Mouse (Mus musculus) MN1 (cell line): ENCODE data around the gene Myo18b.
A peak's percentile ranks its signal among the peaks of the same experiment; 100 is the strongest.

Source experiments
- DNase-seq: peaks from one replicate; pipeline ENCODE4 v3.0.0-alpha.2; 2016; ENCODE audit warnings: low spot score

The Myo18b gene

DNA sequence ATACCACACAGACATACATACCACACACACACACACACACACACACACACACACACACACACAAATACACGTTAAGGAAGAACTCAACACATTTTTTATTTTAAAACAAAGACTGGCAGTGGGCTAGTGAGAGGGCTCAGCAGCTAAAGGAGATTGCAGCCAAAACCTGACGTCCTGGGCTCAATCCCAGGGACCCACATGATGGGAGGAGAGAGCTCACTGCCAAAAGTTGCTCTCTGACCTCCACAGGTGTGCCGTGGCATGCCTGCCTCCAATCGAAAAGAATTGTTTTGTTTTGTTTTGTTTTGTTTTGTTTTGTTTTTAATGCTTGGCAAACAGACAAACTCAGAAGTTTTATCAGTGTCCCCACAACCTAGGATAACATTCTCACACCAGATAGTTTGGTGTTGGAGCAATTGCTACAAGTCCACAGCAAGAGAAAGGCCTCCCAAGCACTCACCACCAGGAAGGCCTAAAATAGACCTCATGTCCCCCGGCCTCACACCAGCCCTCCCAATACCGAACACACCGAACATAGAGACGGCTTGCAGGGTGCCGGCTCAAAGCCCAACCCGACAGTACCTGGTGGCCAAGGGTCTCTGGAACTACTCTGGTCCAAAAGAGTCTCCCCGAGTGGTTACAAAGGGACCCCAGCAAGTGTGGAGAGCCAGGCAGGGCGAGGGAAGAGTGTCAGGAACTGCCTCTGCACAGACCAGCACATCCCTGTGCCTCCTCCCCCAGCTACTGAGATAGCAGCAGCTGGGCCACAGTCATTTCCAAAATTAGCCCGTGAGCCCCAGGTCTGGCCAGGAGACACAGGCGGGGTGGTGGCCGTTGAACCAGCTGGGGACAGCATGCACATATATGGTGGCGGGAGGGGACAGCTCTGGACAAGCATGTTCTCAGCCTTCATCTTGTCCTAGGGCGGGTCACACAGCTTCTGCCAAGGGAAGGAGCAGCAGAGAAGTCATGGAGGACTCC is at the start of gene Myo18b:
Gene Myo18b, minus strand, starts transcription at position 689 of the 981 bp plus-strand sequence.
- DNase-seq: no peak

DNA sequence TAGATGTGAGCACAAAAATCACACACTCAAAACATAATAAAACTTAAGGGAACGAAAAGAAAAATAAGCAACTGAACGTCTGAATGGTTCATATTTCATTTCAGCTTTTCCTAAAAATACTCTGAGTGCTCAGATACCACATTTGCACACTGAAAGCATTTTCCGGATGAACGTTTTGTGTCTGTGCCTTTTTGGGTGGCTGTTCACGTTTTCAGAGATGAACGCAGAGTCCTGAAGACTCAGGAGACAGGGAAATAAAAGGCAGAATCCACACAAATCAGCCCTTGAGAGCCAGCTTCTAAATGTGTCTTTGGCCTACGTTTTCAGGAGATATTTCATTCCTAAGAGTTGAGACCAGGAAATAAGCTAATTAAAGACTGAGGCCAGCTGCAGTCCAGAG is 49.8 kb upstream of the Myo18b start:
- DNase-seq: no peak

DNA sequence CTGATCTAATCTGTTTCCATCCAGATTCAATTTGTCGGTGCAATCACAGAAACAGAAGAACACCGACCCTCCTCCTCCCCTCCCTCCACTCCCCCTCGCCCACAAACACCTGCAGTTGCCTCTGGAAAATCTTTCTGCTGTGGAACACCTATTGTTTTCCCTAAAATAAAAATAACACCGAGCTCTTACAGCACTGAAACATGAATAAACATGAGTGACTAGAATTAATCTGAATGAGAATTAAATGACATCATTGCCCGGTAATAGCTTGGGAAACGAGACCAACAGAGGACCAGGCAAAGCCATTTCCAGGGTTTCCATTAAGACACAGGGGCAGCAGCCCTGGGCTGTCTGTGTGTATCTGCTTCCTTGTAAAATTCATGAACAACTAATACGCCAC is 46.1 kb upstream of the Myo18b start:
- peak; percentile 75 for DNase-seq

DNA sequence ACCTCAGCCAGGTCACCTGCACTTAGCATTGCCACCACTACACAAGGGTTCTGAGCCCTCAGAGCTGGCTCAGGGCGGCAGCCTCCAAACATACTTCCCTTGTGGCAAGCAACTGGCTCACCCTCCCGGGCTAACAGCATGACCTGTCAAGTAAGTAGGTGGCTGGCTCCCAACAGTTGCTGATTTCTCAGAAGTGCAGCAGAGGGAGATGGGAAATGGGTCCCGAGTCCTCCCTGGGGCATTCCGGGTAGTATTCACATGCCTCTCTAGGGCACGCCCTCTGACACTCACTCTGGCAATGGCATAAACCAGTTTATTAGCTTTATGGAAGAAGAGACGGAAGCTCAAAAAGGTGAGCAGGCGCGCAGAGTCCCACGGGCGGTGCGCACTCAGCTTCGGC is 44.8 kb upstream of the Myo18b start:
- DNase-seq: no peak

- peak; percentile 89 for DNase-seq
Observed at GRCm38 (mm10) chr5:112936632-112937031, 40.5 kb upstream of the Myo18b start.

DNA sequence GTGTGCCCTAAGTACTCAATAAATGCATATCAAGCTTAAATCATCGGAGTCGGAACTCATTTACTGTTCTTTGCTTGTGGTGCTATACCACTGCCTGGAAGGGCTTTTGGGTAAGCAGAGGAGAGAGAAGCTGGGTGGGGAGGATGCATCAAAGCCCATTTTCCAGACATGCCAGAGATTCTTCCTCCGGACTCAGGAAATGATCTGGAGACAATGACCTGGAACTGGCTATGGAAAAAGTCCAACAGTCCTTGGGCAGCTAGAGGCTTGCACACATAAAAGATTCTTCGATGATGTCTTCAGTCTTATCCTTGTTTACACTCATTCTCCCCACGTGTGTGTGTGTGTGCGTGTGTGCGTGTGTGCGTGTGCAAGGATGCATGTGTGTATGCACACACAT is 39.3 kb upstream of the Myo18b start:
- DNase-seq: no peak

- peak; percentile 57 for DNase-seq
Observed at GRCm38 (mm10) chr5:112932878-112933567, 36.9 kb upstream of the Myo18b start.

GRCm38 (mm10) chr5:112931901-112932300 is 35.7 kb upstream of the Myo18b start:
- no peak for DNase-seq

DNA sequence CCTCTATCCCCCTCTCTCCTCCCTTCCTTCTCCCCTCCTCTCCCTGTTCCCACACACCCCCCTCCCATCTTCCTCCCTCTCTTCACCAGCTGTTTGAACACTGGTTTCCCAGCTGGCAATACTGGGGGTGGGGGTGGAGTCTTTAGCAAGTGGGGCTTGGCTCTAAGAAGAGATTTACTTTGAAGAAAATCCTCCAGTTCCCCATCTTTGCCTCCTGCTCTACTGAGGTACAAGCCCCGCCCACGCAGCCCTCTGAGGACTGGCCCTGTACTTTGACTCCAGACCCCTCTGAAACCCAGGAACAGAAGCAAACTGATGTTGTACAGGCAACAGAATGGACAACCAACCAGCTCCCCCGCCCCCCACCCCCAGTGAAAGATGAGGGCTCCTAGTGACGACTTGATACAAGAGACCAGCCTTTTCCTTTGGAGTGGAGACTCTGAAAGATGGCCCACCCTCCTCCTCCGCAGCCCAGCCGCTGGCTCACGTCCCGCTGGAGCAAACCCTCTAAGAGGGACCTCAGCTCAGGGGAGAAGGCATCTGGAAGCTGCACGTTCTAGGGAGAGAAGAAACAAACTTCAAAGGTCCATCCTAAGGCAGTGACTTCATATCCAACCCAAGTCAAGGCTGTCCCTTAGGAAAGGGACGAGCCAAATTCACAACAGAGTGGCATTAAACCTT is 32.2 kb upstream of the Myo18b start:
- DNase-seq: peak; percentile 40

- no peak for DNase-seq
Observed at GRCm38 (mm10) chr5:112925422-112925821, 29.3 kb upstream of the Myo18b start.

- DNase-seq: no peak
Observed at GRCm38 (mm10) chr5:112924806-112925205, 28.6 kb upstream of the Myo18b start.

DNA sequence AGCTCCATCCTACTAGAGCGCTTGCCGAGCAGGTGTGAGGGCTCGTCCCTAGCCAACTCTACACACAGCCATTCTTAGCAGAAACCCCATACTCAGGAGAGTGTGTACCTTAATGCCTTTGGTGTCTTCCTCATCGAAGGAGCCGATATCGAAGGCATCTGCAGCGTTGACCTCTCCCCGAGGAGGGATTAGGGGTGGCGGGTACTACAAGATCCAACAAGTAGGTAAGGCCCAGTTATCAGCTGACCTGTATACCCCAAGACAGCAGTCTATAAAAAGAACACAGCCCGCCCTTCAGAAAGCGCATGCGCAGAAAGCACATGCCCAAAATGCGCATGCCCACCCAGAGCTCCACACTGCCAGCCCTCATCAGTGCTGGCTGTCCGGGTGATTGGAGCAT is 27.7 kb upstream of the Myo18b start:
- DNase-seq: no peak

- no peak for DNase-seq
Observed at GRCm38 (mm10) chr5:112921914-112922313, 25.8 kb upstream of the Myo18b start.

- no peak for DNase-seq
Observed at GRCm38 (mm10) chr5:112910381-112910780, 14.2 kb upstream of the Myo18b start.

- no peak for DNase-seq
Observed at GRCm38 (mm10) chr5:112908169-112908614, 12.0 kb upstream of the Myo18b start.

- no peak for DNase-seq
Observed at GRCm38 (mm10) chr5:112907504-112907903, 11.3 kb upstream of the Myo18b start.

GRCm38 (mm10) chr5:112893462-112894060 is 2.6 kb downstream of the Myo18b start:
- no peak for DNase-seq

GRCm38 (mm10) chr5:112892411-112892810 is 3.8 kb downstream of the Myo18b start:
- no peak for DNase-seq

- DNase-seq: no peak
Observed at GRCm38 (mm10) chr5:112888651-112889050, 7.5 kb downstream of the Myo18b start.

DNA sequence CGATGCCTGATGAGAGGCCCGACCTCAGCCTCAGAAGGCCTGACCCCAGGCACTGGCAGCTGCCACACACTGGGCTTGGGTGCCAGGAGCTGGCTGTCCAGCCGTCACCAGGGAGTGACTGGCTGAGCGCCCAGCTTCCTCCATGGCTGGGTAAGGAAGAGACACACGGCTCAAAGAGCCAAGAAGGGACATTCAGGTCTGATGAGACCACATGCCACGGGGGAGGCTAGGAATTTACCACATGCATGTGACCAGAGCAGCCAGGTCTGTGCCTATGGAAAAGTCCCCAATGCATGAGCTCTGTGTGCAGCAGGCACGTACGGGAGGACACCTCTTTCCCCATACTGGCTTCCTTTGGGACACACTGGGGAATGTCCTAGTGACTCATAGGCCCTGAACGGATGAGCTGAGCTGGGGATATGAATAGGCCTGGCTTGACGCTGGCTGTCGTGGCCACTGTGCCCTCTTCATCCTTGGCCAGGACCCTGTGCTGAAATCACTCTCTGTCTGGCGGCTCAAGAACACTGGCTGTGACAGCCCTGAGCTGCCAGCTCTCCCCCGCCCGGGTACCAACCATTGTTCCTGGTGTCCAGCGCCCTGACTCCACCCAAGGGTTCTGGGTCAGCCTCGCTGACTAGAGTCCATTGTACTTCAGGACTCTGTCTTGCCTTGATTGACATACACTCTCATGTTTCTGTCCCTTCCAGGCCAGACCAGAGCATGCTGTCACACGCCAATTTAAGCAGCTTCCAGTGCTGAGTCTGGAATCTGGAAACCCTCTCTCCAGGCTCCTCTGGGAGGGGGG is 9.3 kb downstream of the Myo18b start:
- peak; percentile 77 for DNase-seq
